Mouse (Mus musculus): ENCODE measurements around the gene Pm20d1.

DNA sequence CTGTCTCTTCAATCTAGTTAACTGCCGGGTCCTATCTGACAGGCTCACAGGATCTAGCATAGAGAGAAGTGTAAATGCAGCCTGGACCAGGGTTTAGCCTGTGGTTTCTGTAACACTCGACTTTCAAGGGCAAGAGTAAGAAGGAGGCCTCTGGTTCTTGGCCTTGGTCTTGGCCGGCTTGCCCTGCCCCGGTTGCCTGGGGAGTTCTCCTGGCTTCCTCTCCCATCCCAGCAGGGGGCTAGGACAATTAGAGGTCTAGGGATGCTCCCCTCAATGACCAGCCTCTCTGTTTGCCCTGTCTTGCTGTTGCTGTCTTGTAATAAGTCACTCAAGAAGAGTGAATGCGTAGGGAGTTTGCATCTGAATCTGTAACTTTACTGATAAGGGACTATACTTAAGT lies 32.1 kb downstream of the Pm20d1 start:
- TF ChIP-seq CTCF (IDR thresholded peaks at IDR 0.05; ENCODE audit: low read depth) (no peak), EP300 (IDR thresholded peaks at IDR 0.05; ENCODE audit: low read depth) (no peak)
